Mouse (Mus musculus): Measurements from ENCODE around the gene Lhfpl2.
A peak's percentile ranks its signal among the peaks of the same experiment; 100 is the strongest.

The Lhfpl2 gene

DNA sequence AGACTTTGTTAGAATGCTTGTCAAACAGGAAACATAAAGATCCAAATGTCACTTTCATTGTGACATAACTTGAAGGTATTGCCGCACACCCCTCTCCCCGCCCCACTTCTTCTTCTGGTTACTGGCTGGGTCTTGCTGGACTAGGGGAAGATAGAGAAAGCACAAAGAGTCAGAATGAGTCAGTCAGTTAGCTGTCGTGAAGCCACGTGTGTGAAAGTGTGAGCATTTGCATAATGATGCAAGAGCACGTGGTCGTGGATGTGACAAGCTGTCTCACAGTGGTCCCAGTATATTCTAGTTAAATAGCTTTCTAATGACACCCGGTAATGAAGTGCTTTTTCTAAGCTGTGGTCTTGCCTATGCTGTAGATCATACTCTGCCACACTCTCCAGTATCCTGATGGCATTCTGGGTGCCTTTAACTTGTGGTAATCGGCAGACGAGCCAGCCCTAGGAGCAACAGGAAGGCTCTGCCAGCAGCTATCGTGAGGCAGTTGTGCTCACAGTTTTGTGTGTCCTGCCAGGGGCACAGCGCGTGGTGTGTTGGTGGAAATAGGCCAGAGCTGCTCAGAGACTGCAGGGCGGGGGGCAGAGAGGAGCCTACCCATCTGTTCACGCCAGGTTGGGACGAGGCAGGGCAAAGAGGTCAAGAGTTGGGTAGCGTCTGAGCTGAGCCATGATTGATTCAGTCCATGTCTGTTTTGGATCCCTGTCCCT, 40.9 kb downstream of the Lhfpl2 start:
- DNase-seq (ENCODE audit: low spot score in 2 of 2) = peak in 1 of 2 experiments; percentile 18

DNA sequence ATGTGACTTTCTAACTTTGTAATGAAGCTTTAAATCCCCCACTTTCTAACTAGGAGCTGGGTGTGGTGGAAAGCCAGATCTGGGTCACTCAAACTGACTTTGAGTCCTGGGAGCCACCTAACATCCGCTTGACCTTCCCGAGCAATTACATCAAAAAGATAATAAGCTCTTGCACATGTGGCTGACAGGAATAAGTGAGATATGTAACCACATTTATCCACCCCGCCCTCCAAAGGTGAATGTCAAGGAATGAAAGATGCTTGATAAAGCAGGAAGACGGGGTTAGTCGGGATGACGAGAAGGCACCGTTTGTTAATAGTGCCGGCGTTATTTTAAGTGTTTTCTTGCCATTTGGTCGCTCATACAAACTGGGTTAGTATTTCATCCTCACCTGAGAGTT, 41.5 kb downstream of the Lhfpl2 start:
- no peak for DNase-seq (ENCODE audit: low spot score in 2 of 2)

DNA sequence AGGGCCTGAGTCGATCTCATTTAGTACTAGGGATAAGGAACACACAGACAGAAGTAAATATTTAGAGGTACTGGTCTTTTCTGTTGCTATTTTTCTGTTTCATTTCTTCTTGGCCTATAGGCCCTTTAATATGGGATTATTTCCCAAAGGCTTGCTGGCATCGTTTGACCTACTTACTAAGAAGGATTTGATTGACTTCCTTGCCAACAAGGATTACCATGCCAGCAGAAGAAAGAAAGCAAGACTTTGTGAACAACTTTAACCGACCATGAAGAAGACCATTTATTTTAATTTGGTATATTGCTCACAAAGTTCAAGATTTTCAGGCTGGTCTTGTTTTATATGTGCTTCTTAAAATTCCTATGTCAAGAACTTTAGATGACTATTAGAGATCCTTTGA, 42.8 kb downstream of the Lhfpl2 start:
- DNase-seq (ENCODE audit: low spot score in 2 of 2) = no peak

DNA sequence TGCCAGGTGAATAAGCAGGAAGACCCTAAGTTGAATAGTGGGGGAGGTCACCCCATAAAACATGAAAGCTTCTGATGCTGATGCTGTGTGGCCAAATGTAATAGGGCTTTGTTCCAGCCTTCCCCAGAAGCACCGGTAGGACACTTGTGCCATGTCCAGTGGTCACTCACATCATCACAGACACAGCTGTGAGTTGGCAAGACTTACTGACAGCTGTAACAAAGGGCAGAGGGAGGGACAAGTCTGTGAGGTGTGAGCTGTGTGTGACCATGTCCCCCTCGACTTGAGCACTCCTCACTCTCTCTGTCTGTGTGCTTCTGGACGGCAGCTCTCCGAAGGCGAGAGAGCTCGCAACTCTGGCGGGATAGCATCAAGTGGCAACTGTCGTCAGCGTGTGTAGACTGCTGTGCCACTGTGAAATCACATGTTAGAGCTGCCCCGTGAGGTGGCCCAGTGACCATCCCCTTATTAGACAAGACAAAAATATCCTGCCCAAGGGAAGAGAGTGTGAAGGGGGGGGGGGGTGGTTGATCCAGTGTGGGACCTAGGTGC, 43.5 kb downstream of the Lhfpl2 start:
- no peak for DNase-seq (ENCODE audit: low spot score in 2 of 2)

DNA sequence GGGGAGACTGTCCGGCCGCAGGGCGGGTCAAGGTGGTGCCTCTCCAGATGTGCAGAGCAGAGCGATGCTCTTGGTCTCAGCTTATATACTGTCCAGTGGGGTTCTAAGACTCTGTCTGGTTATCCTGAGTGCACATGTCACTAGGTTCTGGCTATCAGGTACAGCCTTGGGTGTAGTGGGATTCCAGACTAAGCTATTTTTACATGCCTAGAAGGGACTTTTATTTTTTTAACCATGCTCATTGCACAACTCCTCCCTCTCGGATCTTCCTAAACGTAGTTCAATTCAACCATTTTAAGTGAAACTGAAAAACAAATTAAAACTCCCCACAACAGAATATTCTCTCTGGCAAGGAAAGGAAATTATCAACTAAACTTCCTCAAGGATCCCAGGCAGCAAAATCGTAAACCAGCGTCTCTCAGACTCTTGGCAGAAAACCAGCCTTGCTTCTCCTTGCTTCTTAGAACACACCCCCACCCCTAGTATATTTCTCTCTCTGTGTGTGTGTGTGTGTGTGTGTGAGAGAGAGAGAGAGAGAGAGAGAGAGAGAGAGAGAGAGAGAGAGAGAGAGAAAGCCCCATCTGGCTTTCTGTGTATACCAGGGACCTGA, 47.4 kb downstream of the Lhfpl2 start:
- no peak for DNase-seq (ENCODE audit: low spot score in 2 of 2)

DNA sequence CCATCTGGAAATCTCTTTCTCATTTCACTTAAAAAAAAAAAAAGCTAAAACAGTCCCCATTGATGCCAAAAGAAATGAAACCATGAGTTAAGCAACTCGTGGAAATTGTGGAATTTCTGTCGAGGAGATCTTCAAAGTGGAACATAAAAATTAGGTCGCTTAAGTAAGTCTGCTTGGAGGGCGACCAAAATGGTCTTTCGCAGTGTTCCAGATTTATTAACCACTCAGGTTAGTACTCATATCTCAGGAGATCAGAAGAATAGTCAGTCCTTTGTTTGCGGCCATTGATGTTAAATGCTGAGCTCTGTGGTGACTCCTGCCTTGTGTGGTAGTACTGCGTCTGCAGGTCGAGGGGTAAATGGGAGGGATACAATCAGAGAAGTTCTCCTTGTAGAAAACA, 48.8 kb downstream of the Lhfpl2 start:
- no peak for DNase-seq (ENCODE audit: low spot score in 2 of 2)

DNA sequence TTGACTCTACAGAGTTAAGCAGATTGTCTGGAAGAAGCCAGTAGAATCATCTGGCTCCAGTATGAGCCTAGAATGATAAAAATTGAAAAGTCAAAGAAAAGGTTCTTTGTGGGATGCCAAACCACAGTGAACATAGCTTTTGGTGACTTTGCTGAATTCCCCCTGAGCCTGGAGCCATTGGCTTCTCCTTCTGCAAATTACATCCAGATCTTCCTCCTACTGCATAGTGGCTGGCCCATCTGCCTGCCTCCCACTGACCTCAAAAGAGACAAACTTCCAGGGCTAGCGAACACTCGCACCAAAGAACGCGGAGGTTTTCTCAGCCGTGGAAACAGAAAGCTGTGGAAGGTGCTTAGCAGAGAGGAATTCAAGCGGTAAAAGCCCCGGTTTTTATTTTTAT, 49.4 kb downstream of the Lhfpl2 start:
- peak; percentile 41 to 48 for DNase-seq (ENCODE audit: low spot score in 2 of 2)

DNA sequence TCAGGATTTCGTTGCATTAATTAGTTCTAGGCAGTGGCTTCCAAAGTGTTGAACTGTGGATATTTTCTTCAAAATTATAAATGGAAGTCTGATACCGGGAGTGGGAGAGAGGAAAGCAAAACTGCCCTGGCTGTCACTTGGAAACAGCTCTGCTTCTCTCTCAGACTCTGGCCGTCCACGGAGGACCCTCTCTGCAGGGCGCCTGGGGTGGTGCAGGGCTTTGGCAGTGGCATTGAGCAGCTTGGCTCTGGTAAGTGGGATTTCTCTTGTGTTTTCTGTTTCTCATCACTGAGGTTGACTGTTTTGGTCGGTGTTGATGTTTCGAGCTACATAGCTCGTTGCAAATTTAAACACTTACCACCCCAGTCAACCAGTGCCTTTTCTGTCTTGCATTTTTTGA, 53.0 kb downstream of the Lhfpl2 start:
- no peak for DNase-seq (ENCODE audit: low spot score in 2 of 2)

DNA sequence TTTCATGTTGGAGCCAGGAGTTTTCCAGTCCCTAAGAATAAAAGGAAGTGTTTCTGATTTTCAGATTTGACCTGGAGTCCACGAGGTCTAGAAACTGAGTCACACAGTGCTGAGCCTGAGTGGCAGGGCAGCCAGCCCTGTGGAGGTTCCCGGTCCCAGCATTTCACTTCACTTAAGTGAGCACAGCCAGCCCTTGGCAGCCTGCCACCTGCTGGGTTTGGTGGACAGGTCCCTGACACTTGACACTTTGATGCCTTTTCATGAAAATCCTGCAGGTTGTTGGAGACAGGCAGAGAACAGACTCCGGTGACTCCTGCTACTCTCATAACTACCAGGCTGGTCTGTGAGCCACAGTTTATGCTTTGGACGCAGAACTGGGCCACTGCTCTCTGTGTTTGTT, 57.9 kb downstream of the Lhfpl2 start:
- DNase-seq (ENCODE audit: low spot score in 2 of 2) = peak in 1 of 2 experiments; percentile 30

DNA sequence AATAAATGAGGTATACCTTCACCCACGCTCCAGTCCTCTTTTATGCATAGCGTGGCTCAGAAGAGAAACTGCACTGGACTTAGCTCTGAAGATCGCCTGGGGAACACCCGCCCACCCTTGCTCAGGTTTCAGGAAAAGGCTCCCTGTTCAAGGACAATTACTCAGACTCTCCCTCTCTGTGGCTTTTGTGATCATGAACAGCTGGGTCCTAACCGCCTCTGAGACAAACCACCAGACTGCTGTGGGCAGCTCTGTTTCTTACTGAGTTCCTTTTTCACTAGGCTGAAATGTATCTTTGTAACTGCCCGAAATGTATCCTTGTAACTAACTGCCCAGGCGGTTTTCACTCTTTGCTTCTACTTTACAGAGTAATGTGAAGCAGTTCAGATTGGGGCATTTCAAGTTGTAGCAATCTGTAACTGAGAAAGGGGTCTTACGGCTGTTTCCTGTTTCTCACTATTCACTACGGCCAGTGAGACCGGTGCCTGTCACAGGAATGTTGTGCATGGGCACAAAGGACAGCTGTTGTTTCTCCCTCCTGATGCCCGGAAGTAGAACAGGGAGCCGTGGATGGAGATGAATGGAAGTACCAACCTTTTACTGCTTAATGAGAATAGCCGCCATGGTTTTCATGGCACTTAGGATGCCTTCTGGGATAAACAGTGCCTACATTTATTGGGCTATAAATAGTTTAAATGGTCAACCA, 59.3 kb downstream of the Lhfpl2 start:
- peak; percentile 70 to 78 for DNase-seq (ENCODE audit: low spot score in 2 of 2)

DNA sequence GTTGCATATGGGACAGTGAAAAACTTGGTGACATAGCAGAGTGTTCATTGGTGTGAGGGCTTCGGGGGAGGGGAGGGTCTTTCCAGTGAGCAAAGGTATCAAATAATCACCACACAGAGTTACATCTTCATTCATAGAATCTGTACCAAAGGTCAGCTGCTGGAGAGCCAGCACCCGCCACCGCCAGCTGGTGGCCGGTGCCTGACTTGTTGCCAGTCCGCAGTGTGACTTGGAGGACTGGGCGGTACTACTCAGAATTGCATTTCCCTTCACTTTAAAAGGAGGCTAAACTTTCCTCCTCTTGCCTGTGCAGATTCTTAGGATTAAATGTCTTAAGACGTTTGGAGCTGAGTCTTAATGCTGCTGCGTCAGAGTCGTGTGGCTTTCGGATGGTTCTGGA, 59.9 kb downstream of the Lhfpl2 start:
- DNase-seq (ENCODE audit: low spot score in 2 of 2) = no peak

DNA sequence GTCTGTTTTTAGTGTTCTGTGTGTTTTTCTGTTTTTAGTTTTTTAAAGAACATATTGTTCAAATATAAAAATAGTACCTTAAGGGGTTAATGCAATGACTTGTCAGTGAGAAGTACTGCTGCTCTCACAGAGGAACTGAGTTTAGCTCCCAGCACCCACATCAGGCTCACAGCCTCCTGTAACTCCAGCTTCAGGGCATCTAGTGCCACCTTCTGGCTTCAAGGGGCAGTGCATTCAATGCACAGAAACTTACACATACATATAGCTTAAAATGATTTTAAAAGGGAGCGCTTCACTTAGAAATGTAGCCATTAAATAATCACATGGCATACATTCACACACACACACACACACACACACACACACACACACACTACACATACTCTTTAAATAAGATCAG, 60.5 kb downstream of the Lhfpl2 start:
- no peak for DNase-seq (ENCODE audit: low spot score in 2 of 2)

DNA sequence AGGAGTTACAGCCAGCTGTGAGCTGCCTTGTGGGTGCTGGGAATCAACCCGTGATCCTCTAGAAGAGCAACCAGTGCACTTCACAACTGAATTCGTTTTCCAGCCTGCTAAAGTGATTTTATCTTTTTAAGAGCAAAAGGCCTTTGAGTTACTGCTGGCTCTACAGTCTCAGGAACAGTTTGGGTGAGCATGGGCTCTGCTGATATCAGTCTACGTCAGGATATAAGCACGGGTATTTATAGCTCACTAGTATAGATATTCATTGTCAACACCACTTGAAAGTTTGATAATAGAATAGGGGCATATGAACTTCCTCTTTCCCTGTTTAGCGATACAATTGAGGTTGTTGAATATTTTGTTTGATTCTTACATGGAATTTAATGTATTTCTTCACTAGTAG, 61.7 kb downstream of the Lhfpl2 start:
- DNase-seq (ENCODE audit: low spot score in 2 of 2) = no peak

DNA sequence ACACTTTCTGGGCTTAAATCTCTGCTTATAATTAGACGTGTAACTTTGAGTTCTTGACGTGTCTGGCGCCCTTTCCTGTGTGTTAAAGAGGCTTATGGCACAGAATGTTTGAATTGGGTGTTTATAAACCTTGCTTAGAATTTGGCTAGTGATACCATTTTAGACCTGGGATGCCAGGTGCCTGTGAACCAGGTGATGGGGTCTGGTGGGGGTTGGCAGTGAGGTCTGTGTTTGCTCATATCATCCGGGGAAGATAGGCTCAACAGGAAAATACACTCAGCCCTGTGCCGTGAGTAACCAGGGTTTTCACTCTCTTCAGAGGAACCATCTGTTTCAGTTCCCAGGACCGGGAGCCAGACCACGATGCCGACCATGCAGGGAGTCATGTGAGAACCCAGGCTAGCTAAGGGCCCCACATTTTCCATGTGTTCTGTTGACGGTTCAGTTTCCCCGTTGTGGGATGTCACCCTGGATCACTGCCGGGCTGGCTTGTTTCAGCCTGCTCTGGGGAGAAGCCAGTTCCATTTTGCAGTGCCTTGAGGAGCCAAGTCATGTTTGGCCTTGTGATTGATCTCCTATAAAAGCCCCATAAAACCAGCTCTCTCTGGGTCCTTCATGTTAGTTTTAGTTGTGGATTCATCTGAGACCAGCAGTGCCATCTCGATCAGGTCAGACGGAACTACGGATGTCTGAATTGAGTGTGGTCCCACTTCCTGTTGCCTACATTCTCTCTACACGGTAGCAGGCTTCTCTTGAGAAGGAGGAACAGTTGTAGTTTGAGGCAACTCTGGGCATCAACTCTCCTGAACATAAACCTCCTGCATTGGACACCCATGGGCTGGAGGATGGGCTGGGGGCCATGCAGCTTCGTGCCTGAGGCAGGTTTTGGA, 65.4 kb downstream of the Lhfpl2 start:
- no peak for DNase-seq (ENCODE audit: low spot score in 2 of 2)

DNA sequence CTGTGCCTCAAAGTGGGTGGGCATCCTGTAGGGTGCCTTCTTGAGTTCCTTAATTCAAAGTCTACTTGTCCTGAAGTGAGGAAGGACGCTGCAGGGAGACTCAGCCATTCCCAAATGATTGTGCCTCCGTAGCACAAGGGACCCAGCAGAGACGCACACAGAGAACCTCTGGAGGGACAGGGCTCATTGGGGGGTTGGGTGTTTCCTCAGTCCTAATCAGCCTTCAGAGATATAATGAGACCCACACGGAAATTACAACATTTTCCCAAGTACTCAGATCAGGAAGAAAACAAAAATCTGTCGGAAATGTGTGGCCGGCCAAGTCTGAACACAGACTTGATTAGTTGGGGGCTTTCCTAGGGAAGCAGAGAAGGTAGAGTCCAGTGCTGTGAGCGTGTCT, 72.8 kb downstream of the Lhfpl2 start:
- no peak for DNase-seq (ENCODE audit: low spot score in 2 of 2)

DNA sequence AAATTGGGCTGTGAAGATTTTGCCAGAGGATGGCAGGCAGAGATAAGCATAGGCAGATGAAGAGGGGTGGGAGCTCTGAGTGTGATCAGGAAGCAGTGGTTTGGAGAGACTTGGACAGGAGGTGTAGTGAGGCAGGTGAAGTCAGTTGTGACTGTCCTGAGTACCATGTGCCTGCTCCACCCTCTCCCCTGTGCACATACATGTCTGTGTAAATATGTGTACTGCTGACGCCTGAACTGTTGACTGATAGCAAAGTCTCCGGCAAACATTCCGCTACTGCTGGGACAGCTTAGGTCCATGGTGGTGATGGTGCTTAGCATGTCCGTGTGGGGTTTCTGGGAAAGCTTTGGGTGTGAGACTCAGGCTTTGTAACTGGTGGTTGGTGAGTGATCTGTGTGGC, 73.5 kb downstream of the Lhfpl2 start:
- no peak for DNase-seq (ENCODE audit: low spot score in 2 of 2)

DNA sequence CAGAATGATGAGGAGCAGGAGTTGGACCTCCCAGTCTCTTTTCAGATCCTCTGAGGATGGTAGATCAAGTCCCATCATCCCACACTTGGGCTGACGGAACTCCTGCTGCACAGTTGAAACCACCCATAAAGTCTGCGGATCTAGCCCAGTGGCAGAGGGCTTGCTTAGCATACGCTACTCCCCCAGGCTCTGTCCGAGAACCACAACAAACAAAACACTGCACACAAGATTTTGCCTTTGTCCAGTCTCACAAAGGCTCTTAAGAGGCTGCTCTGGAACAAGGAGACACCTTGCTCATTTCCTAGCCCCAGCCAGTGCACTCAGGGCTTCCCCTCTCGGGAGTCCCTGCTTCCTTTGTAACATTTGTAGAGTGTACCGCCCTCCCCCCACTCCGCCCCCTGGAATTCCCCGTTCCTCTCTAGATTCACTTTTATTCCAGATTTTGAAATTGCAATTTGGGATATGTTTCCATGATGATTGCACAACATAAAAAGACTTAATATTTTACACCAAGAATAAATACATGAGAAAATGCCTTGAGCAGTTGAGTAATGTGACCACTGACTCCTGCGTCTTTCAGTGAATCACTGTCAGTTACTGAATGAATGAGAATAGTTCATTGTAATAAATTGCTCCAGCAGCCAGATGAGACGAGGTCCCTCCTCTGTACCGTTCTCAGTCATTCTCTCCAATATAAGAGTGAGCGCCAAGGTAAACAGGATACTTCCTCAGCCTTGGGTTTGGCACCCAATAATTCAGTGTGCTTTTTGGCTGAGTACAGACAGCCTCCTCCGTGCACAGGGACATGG, 74.8 kb downstream of the Lhfpl2 start:
- no peak for DNase-seq (ENCODE audit: low spot score in 2 of 2)

DNA sequence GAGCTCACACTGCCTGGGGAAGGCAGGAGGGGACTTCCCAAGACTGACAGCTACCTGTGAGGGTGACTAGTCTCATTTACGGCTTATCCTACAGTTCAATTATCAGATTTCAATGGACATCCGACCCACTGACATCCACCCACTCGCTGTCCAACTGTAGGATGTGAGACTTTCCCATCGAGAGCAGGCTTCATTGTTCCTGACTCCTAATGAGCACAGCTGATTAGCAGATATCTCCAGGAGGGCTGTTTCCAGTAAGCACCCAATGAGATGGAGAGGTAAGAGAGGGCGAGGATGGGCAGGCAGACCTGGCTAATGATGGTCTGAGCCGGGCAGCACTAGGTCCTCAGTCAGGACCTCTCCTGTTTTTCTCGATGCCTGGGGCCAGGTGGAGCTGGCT, 77.0 kb downstream of the Lhfpl2 start:
- no peak for DNase-seq (ENCODE audit: low spot score in 2 of 2)

DNA sequence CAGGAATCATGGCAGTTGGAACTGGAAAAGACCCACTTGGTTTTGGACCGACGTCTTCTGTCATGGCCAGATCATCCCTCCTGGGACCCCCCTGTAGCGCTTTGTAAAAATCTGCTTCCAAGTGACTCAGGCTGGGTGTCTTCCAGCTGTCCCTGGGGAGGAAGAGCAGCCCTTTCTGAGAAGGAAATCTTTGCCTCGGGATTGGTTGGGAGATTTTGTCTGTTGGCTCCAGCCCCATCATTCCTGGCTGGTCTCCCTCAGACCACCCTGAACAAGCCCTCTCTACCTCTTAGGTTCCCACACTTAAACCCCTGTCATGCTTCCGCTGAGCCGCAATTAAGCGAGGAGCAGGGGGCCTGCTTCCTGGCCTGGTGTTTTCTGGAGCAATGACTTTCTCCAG, 77.6 kb downstream of the Lhfpl2 start:
- DNase-seq (ENCODE audit: low spot score in 2 of 2) = no peak

DNA sequence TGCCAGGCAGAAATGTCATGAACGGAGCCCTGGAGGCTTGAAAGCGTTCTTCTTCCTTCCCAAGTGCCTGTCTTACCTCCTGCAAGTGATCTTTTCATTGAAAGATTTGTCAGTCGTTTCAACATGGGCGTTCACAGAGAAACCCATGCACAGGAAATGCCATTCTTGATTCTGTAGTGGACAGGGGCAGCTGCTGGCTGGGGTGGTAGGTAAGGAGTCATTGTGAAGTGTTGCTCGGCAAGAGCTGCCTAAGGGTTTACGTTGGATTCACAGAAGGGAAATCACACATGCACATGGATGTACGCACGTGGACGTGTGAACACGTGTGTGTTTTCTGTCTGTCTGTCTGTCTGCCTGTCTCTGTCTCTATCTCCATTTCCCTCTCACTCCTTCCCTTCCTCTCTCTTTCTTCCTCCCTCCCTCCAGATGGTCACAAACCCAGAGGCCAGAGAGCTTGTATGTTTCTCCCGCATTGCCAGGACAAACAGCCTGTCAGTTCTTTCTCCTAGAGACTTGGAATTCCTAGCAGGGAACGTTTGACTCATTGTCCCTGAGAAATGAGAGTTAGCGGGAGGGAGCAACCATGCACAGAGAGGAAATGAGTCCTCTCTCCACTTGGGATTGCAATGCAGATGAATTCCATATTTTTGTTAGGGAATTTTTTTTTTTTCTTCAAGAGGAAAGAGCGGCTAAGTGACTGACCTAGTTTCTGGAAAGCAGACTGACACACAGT, 82.3 kb downstream of the Lhfpl2 start:
- no peak for DNase-seq (ENCODE audit: low spot score in 2 of 2)

All from right cerebral cortex, adult 2 months (tissue).